Mouse (Mus musculus) heart, adult 2 months (tissue): ENCODE results near the gene Cdh11.

Source experiments
- EP300 ChIP-seq: fragments of 200-500 bp; IDR thresholded peaks from 2 replicates; pipeline ENCODE4 v1.6.1; 2011; ENCODE audit warnings: low read depth, low read length, control low read depth; ENCODE audit not compliant: insufficient read depth
- POLR2A ChIP-seq: fragments of 200-500 bp; IDR thresholded peaks from 2 replicates; pipeline ENCODE4 v1.6.1; 2011; ENCODE audit warnings: mild to moderate bottlenecking, low read depth, low read length, control low read depth; ENCODE audit not compliant: insufficient read depth

- no peak for TF ChIP-seq POLR2A
- no peak for TF ChIP-seq EP300
These were observed 47.0 kb downstream of the Cdh11 start for GRCm38 (mm10) chr8:102738395-102738794.
